Mouse (Mus musculus): ENCODE measurements around the gene Ripor1. TPM values are rescaled to one million over a fixed set of nuclear protein-coding genes. Genes with fewer than 3 reads are reported as not detected.

The Ripor1 gene
- polyA plus RNA-seq, 1 experiment from 2014 or later, result 19.3 TPM

DNA sequence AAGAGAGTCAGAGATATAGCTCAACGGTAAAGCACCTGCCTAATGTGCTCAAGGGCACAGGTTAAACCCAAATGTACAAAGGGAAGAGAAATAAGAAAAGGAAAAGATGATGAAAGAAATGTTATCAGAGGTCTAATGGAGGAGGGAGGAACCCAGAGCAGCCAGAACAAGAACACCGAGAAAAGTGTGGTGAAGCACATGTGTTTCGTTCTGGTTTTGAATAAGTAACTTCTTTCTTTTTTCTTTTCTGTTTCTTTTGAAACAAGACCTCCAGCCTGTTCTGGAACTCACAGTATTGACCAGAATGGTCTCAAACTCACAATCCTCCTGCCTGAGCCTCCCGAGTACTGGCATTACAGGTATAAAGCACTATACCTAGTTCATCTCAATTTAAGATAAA, 24.3 kb downstream of the Ripor1 start:
- H3K4me3 ChIP-seq (ENCODE audit: low read depth, low read length), result no peak overlapping the region
- no peak overlapping the region for H3K27ac ChIP-seq (ENCODE audit: low read depth, low read length)
- 90% methylated on average over 4 of the region's 4 CpGs for WGBS
- H3K36me3 ChIP-seq (ENCODE audit: control insufficient read depth, insufficient read depth, low read length), result no peaks in the 10 kb centered on the region
- ATAC-seq (ENCODE audit: insufficient read depth, low FRiP score, low TSS enrichment) (no peak), DNase-seq (ENCODE audit: low spot score) (no peak)
- no peaks in the 10 kb centered on the region for H3K9me3 ChIP-seq (ENCODE audit: control insufficient read depth, low read length)
- no peak overlapping the region for H3K4me2 ChIP-seq (ENCODE audit: low read depth)
- H3K27me3 ChIP-seq (ENCODE audit: control insufficient read depth, insufficient read depth, low read length), result no peaks in the 10 kb centered on the region
- no peak overlapping the region for H3K9ac ChIP-seq (ENCODE audit: low read length)
- H3K4me1 ChIP-seq (ENCODE audit: control insufficient read depth, insufficient read depth, low read length), result peaks cover 5% of the 10 kb centered on the region

DNA sequence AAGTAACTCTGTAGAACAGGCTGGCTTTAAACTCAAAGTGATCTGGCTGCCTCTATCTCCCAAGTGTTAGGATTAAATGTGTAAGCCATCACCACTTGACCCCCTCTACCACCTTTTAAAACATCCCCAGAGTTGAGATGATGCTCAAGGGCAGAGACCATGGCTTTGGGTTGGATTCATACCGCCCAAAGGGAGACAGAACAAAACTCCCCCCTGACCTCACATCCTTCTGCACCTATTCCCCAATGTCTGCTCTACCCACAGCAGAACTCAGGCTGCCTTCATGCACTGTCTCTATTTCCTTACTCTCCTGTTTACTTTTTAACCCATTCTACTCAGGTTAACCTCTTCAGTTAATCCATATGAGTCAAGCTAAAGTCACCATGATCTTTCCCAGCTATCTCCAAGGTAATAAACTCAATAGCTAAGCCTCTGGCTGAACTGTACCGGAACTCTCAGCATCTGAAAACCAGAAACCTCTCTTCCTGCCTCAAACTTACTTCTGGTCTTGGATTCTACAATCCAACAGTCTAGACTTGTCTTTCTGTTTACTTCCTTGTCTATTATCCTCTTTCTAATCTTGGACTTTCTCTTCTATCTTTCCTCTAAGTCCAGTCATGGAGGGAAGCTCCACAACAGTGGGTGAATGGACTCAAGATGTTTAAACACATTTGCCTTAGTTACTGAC, 29.9 kb downstream of the Ripor1 start:
- ATAC-seq (ENCODE audit: insufficient read depth, low FRiP score, low TSS enrichment) (no peak), DNase-seq (ENCODE audit: low spot score) (no peak)
- Histone ChIP-seq H3K9me3 (ENCODE audit: control insufficient read depth, low read length) (no peaks in the 10 kb centered on the region), H3K36me3 (ENCODE audit: control insufficient read depth, insufficient read depth, low read length) (no peaks in the 10 kb centered on the region), H3K27ac (ENCODE audit: low read depth, low read length) (no peak overlapping the region), H3K27me3 (ENCODE audit: control insufficient read depth, insufficient read depth, low read length) (no peaks in the 10 kb centered on the region), H3K9ac (ENCODE audit: low read length) (peak overlapping the region; percentile 97; the same call in 1 of the 2 replicates), H3K4me3 (ENCODE audit: low read depth, low read length) (peak overlapping the region; percentile 91), H3K4me1 (ENCODE audit: control insufficient read depth, insufficient read depth, low read length) (peaks cover 12% of the 10 kb centered on the region; the same call in 1 of the 2 replicates), H3K4me2 (ENCODE audit: low read depth) (peak overlapping the region; percentile 93)
- 87% methylated on average over 2 of the region's 2 CpGs for WGBS

DNA sequence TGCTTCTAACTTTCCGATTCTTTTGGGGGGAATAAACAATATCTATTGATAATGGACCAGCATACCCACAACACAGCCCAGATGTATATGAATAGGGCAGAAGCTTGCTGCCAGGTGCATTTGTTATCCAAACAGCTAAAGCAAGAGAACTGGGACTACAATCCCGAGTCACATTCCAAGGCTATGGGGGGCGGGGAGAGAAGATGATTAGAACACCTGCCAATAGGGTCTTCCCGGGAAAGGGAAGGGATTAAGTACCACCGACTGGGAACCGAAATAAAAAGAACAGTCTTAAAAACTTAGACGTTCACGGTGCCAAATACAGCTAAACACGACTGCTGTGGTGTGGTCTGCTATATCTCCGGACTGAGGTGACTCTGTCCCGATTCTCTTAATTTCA, 30.4 kb downstream of the Ripor1 start:
- Histone ChIP-seq H3K36me3 (ENCODE audit: control insufficient read depth, insufficient read depth, low read length) (no peaks in the 10 kb centered on the region), H3K9me3 (ENCODE audit: control insufficient read depth, low read length) (no peaks in the 10 kb centered on the region), H3K27me3 (ENCODE audit: control insufficient read depth, insufficient read depth, low read length) (no peaks in the 10 kb centered on the region), H3K4me3 (ENCODE audit: low read depth, low read length) (peak overlapping the region; percentile 91), H3K27ac (ENCODE audit: low read depth, low read length) (peak overlapping the region; percentile 100), H3K9ac (ENCODE audit: low read length) (peak overlapping the region; percentile 97), H3K4me1 (ENCODE audit: control insufficient read depth, insufficient read depth, low read length) (peaks cover 12% of the 10 kb centered on the region; the same call in 1 of the 2 replicates), H3K4me2 (ENCODE audit: low read depth) (peak overlapping the region; percentile 93)
- no peak for DNase-seq (ENCODE audit: low spot score)
- ATAC-seq (ENCODE audit: insufficient read depth, low FRiP score, low TSS enrichment), result no peak
- WGBS, result 4% methylated on average over 11 of the region's 11 CpGs

DNA sequence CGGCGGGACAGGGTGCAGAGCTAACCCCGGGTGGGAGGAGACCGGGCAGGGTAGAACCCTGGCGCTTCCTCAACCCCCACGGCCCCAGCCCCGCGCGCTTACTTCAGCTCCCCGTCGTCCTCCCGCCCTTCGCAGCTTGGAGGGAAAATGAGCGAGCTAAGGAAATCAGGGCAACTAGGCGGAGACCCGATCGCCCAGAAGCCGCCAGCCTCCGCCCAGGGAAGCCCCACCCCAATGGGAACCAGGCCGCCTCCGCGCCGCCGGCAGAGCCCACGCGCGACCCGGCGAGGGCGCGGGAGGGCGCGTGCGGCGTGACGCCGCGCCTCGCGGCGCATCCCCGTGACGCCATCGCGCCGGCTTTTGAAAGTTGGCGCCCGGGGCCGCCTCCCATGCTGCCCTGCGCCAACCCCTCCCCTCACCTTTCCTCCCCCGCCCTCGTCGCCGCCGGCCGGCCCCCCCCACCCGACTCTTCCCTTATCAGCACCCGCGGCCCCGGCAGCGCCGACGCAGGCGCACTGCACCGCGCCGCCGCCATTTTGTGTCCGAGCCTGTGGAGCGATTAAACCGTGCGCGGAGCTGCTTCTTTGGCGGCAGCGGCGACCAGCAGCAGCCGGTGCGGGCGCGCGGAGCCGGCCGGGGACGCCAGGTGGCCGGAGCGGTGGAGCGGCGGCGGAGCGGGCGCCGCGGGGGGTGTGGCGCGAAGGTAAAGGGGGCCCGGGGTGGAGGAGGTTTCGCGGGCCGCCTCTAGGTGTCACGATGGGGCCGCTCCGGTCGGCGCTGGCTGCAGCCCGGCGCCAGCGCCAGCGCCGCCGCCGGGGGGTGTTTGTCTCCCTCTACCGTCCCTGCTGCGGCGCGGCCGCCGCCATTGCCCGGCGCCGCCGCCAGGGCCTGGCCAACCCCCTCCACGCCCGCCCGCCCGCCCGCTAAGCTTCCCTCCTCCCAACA, 31.2 kb downstream of the Ripor1 start, which contains the start of gene Ctcf:
TSS of gene Ctcf (plus strand) at position 551 of the 945 bp plus-strand sequence.
- no peaks in the 10 kb centered on the region for H3K36me3 ChIP-seq (ENCODE audit: control insufficient read depth, insufficient read depth, low read length)
- peaks cover 12% of the 10 kb centered on the region; the same call in 1 of the 2 replicates for H3K4me1 ChIP-seq (ENCODE audit: control insufficient read depth, insufficient read depth, low read length)
- H3K4me3 ChIP-seq (ENCODE audit: low read depth, low read length), result peak within 1 kb of the TSS; percentile 91
- H3K27me3 ChIP-seq (ENCODE audit: control insufficient read depth, insufficient read depth, low read length), result no peaks in the 10 kb centered on the region
- ATAC-seq (ENCODE audit: insufficient read depth, low FRiP score, low TSS enrichment), result peak; percentile 89
- WGBS, result under 1% methylated on average over 61 of the region's 126 CpGs
- peak; percentile 94 for DNase-seq (ENCODE audit: low spot score)
- H3K9me3 ChIP-seq (ENCODE audit: control insufficient read depth, low read length), result no peaks in the 10 kb centered on the region
- H3K9ac ChIP-seq (ENCODE audit: low read length), result peak within 1 kb of the TSS; percentile 97
- peak within 1 kb of the TSS; percentile 93 for H3K4me2 ChIP-seq (ENCODE audit: low read depth)
- peak within 1 kb of the TSS; percentile 100 for H3K27ac ChIP-seq (ENCODE audit: low read depth, low read length)

DNA sequence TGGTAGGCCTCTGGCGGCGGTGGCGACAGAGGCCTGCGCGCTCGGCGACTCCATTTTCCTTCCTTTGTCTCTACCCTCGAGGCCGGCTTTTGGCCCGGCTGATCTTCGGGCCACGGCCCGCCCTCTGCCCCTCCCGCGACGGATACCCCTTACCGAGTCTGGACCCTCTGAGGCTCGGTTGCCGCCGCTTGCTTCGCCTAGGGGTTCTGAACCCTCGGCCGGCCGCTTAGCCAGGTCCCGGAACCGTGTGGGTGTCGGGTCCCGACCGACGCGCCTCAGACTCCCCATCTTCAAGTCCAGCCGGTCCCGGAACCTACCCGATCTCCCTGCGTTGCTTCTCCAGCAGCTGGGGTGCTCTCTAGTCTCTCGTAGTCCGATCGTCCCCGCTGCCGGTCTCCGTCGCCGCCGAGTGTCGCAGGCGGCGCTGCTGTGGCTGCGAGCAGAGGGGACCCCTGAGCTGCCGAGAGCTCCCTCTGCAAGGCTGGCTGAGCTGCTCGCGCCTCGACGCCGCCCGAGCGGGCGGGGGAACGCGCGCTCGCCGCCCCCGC, 32.0 kb downstream of the Ripor1 start, which contains the start of gene Agrp:
TSS of gene Agrp (minus strand) at position 431 of the 548 bp plus-strand sequence.
- under 1% methylated on average over 63 of the region's 63 CpGs for WGBS

GRCm38 (mm10) chr8:105637601-105638041, 32.6 kb downstream of the Ripor1 start:
- WGBS, result under 1% methylated on average over 11 of the region's 11 CpGs
- DNase-seq (ENCODE audit: low spot score), result peak; percentile 48
- Histone ChIP-seq H3K27ac (ENCODE audit: low read depth, low read length) (peak overlapping the region; percentile 100), H3K9me3 (ENCODE audit: control insufficient read depth, low read length) (no peaks in the 10 kb centered on the region), H3K36me3 (ENCODE audit: control insufficient read depth, insufficient read depth, low read length) (no peaks in the 10 kb centered on the region), H3K9ac (ENCODE audit: low read length) (peak overlapping the region; percentile 97), H3K4me2 (ENCODE audit: low read depth) (peak overlapping the region; percentile 59), H3K4me1 (ENCODE audit: control insufficient read depth, insufficient read depth, low read length) (peaks cover 12% of the 10 kb centered on the region; the same call in 1 of the 2 replicates), H3K4me3 (ENCODE audit: low read depth, low read length) (peak overlapping the region; percentile 91), H3K27me3 (ENCODE audit: control insufficient read depth, insufficient read depth, low read length) (no peaks in the 10 kb centered on the region)
- no peak for ATAC-seq (ENCODE audit: insufficient read depth, low FRiP score, low TSS enrichment)

More for the DNA sequence above, 32.0 kb downstream of the Ripor1 start, which contains the start of gene Agrp:
- H3K4me3 ChIP-seq (ENCODE audit: low read depth, low read length), result peak within 1 kb of the TSS; percentile 91
- H3K9ac ChIP-seq (ENCODE audit: low read length), result peak within 1 kb of the TSS; percentile 97
- no peaks in the 10 kb centered on the region for H3K9me3 ChIP-seq (ENCODE audit: control insufficient read depth, low read length)
- H3K27me3 ChIP-seq (ENCODE audit: control insufficient read depth, insufficient read depth, low read length), result no peaks in the 10 kb centered on the region
- DNase-seq (ENCODE audit: low spot score), result no peak
- H3K4me1 ChIP-seq (ENCODE audit: control insufficient read depth, insufficient read depth, low read length), result peaks cover 12% of the 10 kb centered on the region; the same call in 1 of the 2 replicates
- ATAC-seq (ENCODE audit: insufficient read depth, low FRiP score, low TSS enrichment), result peak; percentile 39
- peak within 1 kb of the TSS; percentile 100 for H3K27ac ChIP-seq (ENCODE audit: low read depth, low read length)
- H3K4me2 ChIP-seq (ENCODE audit: low read depth), result peak within 1 kb of the TSS; percentile 93
- no peaks in the 10 kb centered on the region for H3K36me3 ChIP-seq (ENCODE audit: control insufficient read depth, insufficient read depth, low read length)

- DNase-seq (ENCODE audit: low spot score), result no peak
- 94% methylated on average over 4 of the region's 4 CpGs for WGBS
Observed at GRCm38 (mm10) chr8:105638510-105638909, 33.5 kb downstream of the Ripor1 start.

DNA sequence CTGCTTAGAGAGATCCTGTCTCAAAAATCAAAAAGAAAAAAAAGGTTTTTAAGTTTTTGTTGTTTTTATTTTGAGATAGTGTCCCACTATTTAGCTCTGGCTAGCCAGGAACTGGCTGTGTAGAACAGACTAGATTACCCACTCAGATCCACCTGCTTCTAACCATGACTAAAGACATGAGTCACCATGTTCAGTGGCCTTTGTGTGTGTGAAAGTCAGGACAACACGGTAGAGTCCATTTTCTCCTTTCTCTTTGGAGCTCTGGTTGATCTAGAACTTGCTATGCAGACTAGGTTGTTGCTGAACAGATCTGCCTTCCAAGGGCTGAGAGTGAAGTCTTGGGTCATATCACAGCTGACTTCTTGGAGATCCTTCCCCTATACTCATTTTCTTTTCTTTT, 34.8 kb downstream of the Ripor1 start:
- H3K9me3 ChIP-seq (ENCODE audit: control insufficient read depth, low read length), result no peaks in the 10 kb centered on the region
- H3K4me2 ChIP-seq (ENCODE audit: low read depth), result no peak overlapping the region
- no peak for ATAC-seq (ENCODE audit: insufficient read depth, low FRiP score, low TSS enrichment)
- peaks cover 12% of the 10 kb centered on the region; the same call in 1 of the 2 replicates for H3K4me1 ChIP-seq (ENCODE audit: control insufficient read depth, insufficient read depth, low read length)
- H3K4me3 ChIP-seq (ENCODE audit: low read depth, low read length), result no peak overlapping the region
- no peaks in the 10 kb centered on the region for H3K27me3 ChIP-seq (ENCODE audit: control insufficient read depth, insufficient read depth, low read length)
- no peak overlapping the region for H3K9ac ChIP-seq (ENCODE audit: low read length)
- peaks cover 5% of the 10 kb centered on the region for H3K36me3 ChIP-seq (ENCODE audit: control insufficient read depth, insufficient read depth, low read length)
- H3K27ac ChIP-seq (ENCODE audit: low read depth, low read length), result no peak overlapping the region
- DNase-seq (ENCODE audit: low spot score), result no peak
- WGBS, result 75% methylated on average over 1 of the region's 1 CpGs

More at GRCm38 (mm10) chr8:105638510-105638909, 33.5 kb downstream of the Ripor1 start:
- Histone ChIP-seq H3K9me3 (ENCODE audit: control insufficient read depth, low read length) (no peaks in the 10 kb centered on the region), H3K36me3 (ENCODE audit: control insufficient read depth, insufficient read depth, low read length) (peaks cover under 1% of the 10 kb centered on the region; the same call in 1 of the 2 replicates), H3K4me2 (ENCODE audit: low read depth) (peak overlapping the region; percentile 59), H3K27ac (ENCODE audit: low read depth, low read length) (no peak overlapping the region), H3K9ac (ENCODE audit: low read length) (no peak overlapping the region), H3K27me3 (ENCODE audit: control insufficient read depth, insufficient read depth, low read length) (no peaks in the 10 kb centered on the region), H3K4me1 (ENCODE audit: control insufficient read depth, insufficient read depth, low read length) (peaks cover 12% of the 10 kb centered on the region; the same call in 1 of the 2 replicates), H3K4me3 (ENCODE audit: low read depth, low read length) (peak overlapping the region; percentile 91; the same call in 1 of the 2 replicates)
- ATAC-seq (ENCODE audit: insufficient read depth, low FRiP score, low TSS enrichment), result no peak

All from neural tube, embryonic 11.5 days (tissue).